8 mouse cellular contexts compared by ENCODE assay signal in genomic region chr5:24842274-24843102, GRCm38 (mm10). TPM values are rescaled to one million over a fixed set of nuclear protein-coding genes. Genes with fewer than 3 reads are reported as not detected.
A peak's percentile ranks its signal among the peaks of the same experiment; 100 is the strongest.
DNase-seq lines count a peak whose midpoint lies in the region; ATAC-seq and TF ChIP-seq lines count a peak whose summit lies in the region.

TSS of gene Rheb (minus strand) at chr5:24842624.

- ATAC-seq in cerebellum, adult (ENCODE audit: insufficient number of reproducible peaks, low FRiP score, low TSS enrichment): peak; percentile 90
- ATAC-seq in forebrain, embryonic 13.5 days: peak; percentile 97
- peak; percentile 92 for ATAC-seq in liver, postnatal 0 days
- ATAC-seq in neural tube, embryonic 14.5 days (ENCODE audit: low read depth): peak; percentile 97

- intact Hi-C loops in heart, postnatal 10 days (cut with DNase I): loop anchor here (5.0 kb wide), 1 partner anchor 155 kb away; the partner anchor contains the start of gene Nub1

- H3K27me3 ChIP-seq in ES-Bruce4 (ENCODE audit: control insufficient read depth, insufficient read depth, low read length, poor library complexity, severe bottlenecking): no peaks in the 10 kb centered on the region
- no peaks in the 10 kb centered on the region for H3K27me3 ChIP-seq in forebrain, embryonic 13.5 days
- no peaks in the 10 kb centered on the region for H3K27me3 ChIP-seq in liver, postnatal 0 days (ENCODE audit: insufficient read depth, low read length)
- H3K27me3 ChIP-seq in neural tube, embryonic 14.5 days (ENCODE audit: control insufficient read depth, insufficient read depth, low read length): no peaks in the 10 kb centered on the region

- TF ChIP-seq POLR2A in ES-Bruce4 (IDR thresholded peaks at IDR 0.05; ENCODE audit: insufficient read depth, low read length): peak; percentile 85

- under 1% methylated on average over 81 of the region's 92 CpGs for WGBS in forebrain, embryonic 13.5 days
- WGBS in large intestine, adult 2 months: 1% methylated on average over 92 of the region's 92 CpGs
- under 1% methylated on average over 90 of the region's 92 CpGs for WGBS in liver, postnatal 0 days (ENCODE audit: insufficient replicate concordance)
- WGBS in neural tube, embryonic 14.5 days: under 1% methylated on average over 86 of the region's 92 CpGs

- H3K4me1 ChIP-seq in ES-Bruce4 (ENCODE audit: control insufficient read depth, insufficient read depth, low read length): no peaks in the 10 kb centered on the region
- peaks cover 35% of the 10 kb centered on the region for H3K4me1 ChIP-seq in forebrain, embryonic 13.5 days
- peaks cover 35% of the 10 kb centered on the region for H3K4me1 ChIP-seq in liver, postnatal 0 days (ENCODE audit: insufficient read depth)
- H3K4me1 ChIP-seq in neural tube, embryonic 14.5 days (ENCODE audit: control insufficient read depth, insufficient read depth, low read length): peaks cover 20% of the 10 kb centered on the region

- no peaks in the 10 kb centered on the region for H3K9me3 ChIP-seq in ES-Bruce4 (replicated peaks; ENCODE audit: control insufficient read depth, insufficient read depth, low read length, poor library complexity, severe bottlenecking)
- no peaks in the 10 kb centered on the region for H3K9me3 ChIP-seq in forebrain, embryonic 13.5 days (replicated peaks)
- no peaks in the 10 kb centered on the region for H3K9me3 ChIP-seq in liver, postnatal 0 days (ENCODE audit: low read length)
- H3K9me3 ChIP-seq in neural tube, embryonic 14.5 days (ENCODE audit: control insufficient read depth, low read length): no peaks in the 10 kb centered on the region

- H3K27ac ChIP-seq in ES-Bruce4 (ENCODE audit: insufficient read depth, low read length): peak within 1 kb of the TSS; percentile 96
- peak within 1 kb of the TSS; percentile 98 for H3K27ac ChIP-seq in forebrain, embryonic 13.5 days
- H3K27ac ChIP-seq in liver, postnatal 0 days (ENCODE audit: low read depth): peak within 1 kb of the TSS; percentile 100
- H3K27ac ChIP-seq in neural tube, embryonic 14.5 days (ENCODE audit: low read depth, low read length): peak within 1 kb of the TSS; percentile 94

- peak within 1 kb of the TSS; percentile 93 for H3K4me2 ChIP-seq in forebrain, embryonic 13.5 days
- peak within 1 kb of the TSS; percentile 91 for H3K4me2 ChIP-seq in liver, postnatal 0 days (ENCODE audit: low read depth, low read length)
- H3K4me2 ChIP-seq in neural tube, embryonic 14.5 days (ENCODE audit: low read depth, low read length): peak within 1 kb of the TSS; percentile 85

- TF ChIP-seq EP300 in ES-Bruce4 (IDR thresholded peaks at IDR 0.05; ENCODE audit: insufficient read depth, low read depth, low read length): no peak
- TF ChIP-seq EP300 in liver, postnatal 0 days (IDR thresholded peaks at IDR 0.05; ENCODE audit: low read depth): peak; percentile 85

- DNase-seq in heart, postnatal 10 days: peak; percentile 100
- DNase-seq in large intestine, adult 2 months (ENCODE audit: low read depth, low spot score): peak; percentile 97
- peak; percentile 98 for DNase-seq in liver, postnatal 0 days
- peak; percentile 98 for DNase-seq in testis, postnatal 10 days (ENCODE audit: low spot score)

- no peak for TF ChIP-seq CTCF in ES-Bruce4 (IDR thresholded peaks at IDR 0.05; ENCODE audit: low read depth, low read length)
- TF ChIP-seq CTCF in liver, postnatal 0 days (IDR thresholded peaks at IDR 0.05; ENCODE audit: low read depth): no peak

- peak within 1 kb of the TSS; percentile 94 for H3K4me3 ChIP-seq in ES-Bruce4 (ENCODE audit: low read depth, low read length)
- peak within 1 kb of the TSS; percentile 93 for H3K4me3 ChIP-seq in forebrain, embryonic 13.5 days
- peak within 1 kb of the TSS; percentile 92 for H3K4me3 ChIP-seq in liver, postnatal 0 days (ENCODE audit: low read depth, low read length)
- H3K4me3 ChIP-seq in neural tube, embryonic 14.5 days (ENCODE audit: low read depth, low read length): peak within 1 kb of the TSS; percentile 96

- H3K36me3 ChIP-seq in ES-Bruce4 (ENCODE audit: control insufficient read depth, insufficient read depth, low read length, poor library complexity, severe bottlenecking): peaks cover 2% of the 10 kb centered on the region; the same call in 1 of the 2 replicates
- no peaks in the 10 kb centered on the region for H3K36me3 ChIP-seq in forebrain, embryonic 13.5 days (ENCODE audit: poor library complexity, severe bottlenecking)
- no peaks in the 10 kb centered on the region for H3K36me3 ChIP-seq in liver, postnatal 0 days (replicated peaks; ENCODE audit: insufficient read depth, low read length)
- no peaks in the 10 kb centered on the region for H3K36me3 ChIP-seq in neural tube, embryonic 14.5 days (ENCODE audit: control insufficient read depth, insufficient read depth, low read length)

- peak within 1 kb of the TSS; percentile 99 for H3K9ac ChIP-seq in ES-Bruce4 (ENCODE audit: low read depth, poor library complexity, severe bottlenecking)
- peak within 1 kb of the TSS; percentile 93 for H3K9ac ChIP-seq in forebrain, embryonic 13.5 days
- peak within 1 kb of the TSS; percentile 97 for H3K9ac ChIP-seq in liver, postnatal 0 days (replicated peaks)
- peak within 1 kb of the TSS; percentile 92 for H3K9ac ChIP-seq in neural tube, embryonic 14.5 days (replicated peaks; ENCODE audit: low read depth, low read length)

RNA-seq across cellular contexts. Expression of gene Rheb, which starts in this region (rescaled TPM):
- polyA plus RNA-seq in ES-Bruce4 (2011; ENCODE audit: insufficient read depth, insufficient read length, low read depth, missing spikeins): 87.5 and 112 TPM in 2 replicates
- 232 and 237 TPM in 2 replicates for polyA plus RNA-seq in forebrain, embryonic 13.5 days (2015; fragmentation: Nextera tagmentation; extraction: Ambion mirVana)
- 10 to 100 TPM; 84.6 to 90.3 TPM for total RNA-seq in heart, postnatal 10 days (2021)
- polyA plus RNA-seq in large intestine, adult 2 months (2012; rRNA removed): 15.0 and 15.3 TPM in 2 replicates
- 79.6 and 80.0 TPM in 2 replicates for polyA plus RNA-seq in liver, postnatal 0 days (2015; fragmentation: Nextera tagmentation; extraction: Ambion mirVana)
- polyA plus RNA-seq in neural tube, embryonic 14.5 days (2014; fragmentation: Nextera tagmentation; extraction: Ambion mirVana): 222 and 239 TPM in 2 replicates

Comparison
In these comparisons a context has a peak if more than half of its experiments do, and no peak if none do; other contexts are left out.
1. Peak in every context shown above with its lines: DNase-seq, ATAC-seq, H3K4me3 ChIP-seq and H3K27ac ChIP-seq.